Mouse (Mus musculus) brain, embryonic 14.5 days (tissue): Measurements from ENCODE around the gene Dll1. TPM values are rescaled to one million over a fixed set of nuclear protein-coding genes. Genes with fewer than 3 reads are reported as not detected.
A peak's percentile ranks its signal among the peaks of the same experiment; 100 is the strongest.

ENCODE experiments used
- DNase-seq: peaks from one replicate; pipeline ENCODE4 v3.0.0-alpha.2; 2011; ENCODE audit warnings: low read depth
- CTCF ChIP-seq: fragments of 200-500 bp; IDR thresholded peaks from 2 replicates; pipeline ENCODE4 v1.5.1; 2012; ENCODE audit warnings: inconsistent platforms, mild to moderate bottlenecking, moderate library complexity, borderline replicate concordance; ENCODE audit not compliant: insufficient read depth, insufficient read length; ENCODE audit errors: extremely low read depth
- POLR2A ChIP-seq: fragments of 200-500 bp; IDR thresholded peaks from 2 replicates; pipeline ENCODE4 v1.6.1; 2012; ENCODE audit warnings: mild to moderate bottlenecking, inconsistent platforms, borderline replicate concordance; ENCODE audit not compliant: poor library complexity, insufficient read depth, insufficient read length, severe bottlenecking; ENCODE audit errors: extremely low read depth
- polyA plus RNA-seq: library from polyadenylated mRNA; depleted of rRNA; stranded (reverse); fragments of >200 nt; gene quantifications from 2 replicates; pipeline ENCODE4 v1.2.3, GENCODE M21; 2012

Dll1 gene
- polyA plus RNA-seq, 1 experiment, result 48.4 TPM

DNA sequence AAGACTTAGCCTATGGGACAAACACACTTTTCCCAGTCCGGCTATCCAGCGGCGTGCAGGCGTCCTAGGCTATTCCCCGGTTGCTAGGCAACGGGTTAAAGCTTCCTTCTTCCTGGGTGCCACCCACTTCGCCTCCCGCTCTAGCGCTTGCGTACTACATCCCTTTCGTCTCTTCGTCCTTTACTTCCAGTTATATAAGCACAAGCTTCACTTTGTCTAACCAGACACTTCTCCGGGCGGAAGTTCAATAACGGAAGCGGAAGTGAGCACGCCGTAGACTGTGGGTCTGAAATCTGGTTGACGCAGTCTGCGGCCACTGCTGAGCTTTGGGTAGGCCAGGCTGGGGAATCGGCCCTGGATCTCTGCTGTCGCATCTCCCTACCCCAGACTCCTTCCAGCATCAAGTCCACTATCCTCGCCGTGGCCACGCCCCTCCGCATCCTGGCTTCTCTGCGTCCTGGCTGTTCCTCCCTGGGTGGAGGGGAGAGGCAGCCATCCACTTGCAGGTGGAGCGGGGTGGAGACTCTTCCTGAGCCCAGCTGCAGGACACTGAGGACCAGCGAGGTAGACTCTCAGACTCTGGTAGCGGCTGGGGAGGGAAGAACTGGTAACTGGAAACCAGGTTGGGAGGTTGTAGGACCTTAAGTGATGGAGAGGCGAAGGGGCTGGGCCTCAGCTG is 19.5 kb upstream of the Dll1 start, which contains the start of gene Fam120b:
Gene Fam120b (plus strand): TSS at position 206 of the 679 bp plus-strand sequence.
- peak; percentile 99 for DNase-seq

DNA sequence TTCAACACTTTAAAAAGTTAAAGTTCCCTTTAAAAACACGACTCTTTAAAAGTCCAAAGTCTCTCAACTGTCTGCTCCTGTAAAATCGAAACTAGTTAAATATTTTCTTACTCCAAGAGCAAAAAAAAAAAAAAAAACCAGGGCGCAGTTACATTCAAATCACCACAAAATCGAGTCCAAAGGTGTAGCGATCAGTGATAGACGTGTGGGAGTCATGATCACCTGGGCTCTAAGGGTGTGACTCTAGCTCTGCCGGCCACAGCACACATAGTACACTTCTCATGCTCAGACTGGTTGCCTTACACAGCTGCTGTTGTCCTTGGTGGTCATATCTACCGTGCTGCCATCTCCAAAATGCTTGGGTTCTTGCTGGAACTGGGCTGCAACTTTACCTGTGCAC is 12.7 kb upstream of the Dll1 start:
- no peak for DNase-seq
- TF ChIP-seq CTCF, result no peak
- no peak for TF ChIP-seq POLR2A

More for the DNA sequence above, 19.5 kb upstream of the Dll1 start, which contains the start of gene Fam120b:
- peak; percentile 17; the same call in 1 of the 2 replicates for TF ChIP-seq POLR2A
- TF ChIP-seq CTCF, result no peak

DNA sequence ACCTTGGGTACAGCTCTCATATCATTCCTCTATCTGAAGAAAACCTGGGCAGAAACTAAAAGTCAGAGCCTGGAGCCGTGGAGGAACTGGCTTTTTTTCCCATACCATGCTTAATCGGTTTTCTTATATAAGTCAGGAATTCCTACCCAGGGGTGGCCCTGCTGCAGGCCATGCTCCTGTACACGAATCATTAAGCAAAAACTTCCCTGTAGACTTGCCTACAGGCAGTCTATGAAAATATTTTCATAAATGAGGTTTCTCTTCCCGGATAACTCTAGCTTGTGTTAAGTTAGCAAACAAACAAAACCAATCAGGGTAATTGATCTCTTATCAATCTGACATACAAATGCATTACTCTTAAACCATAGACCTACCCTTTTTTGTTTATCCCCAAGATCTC is 12.2 kb upstream of the Dll1 start:
- TF ChIP-seq CTCF (no peak), POLR2A (no peak)
- no peak for DNase-seq

DNA sequence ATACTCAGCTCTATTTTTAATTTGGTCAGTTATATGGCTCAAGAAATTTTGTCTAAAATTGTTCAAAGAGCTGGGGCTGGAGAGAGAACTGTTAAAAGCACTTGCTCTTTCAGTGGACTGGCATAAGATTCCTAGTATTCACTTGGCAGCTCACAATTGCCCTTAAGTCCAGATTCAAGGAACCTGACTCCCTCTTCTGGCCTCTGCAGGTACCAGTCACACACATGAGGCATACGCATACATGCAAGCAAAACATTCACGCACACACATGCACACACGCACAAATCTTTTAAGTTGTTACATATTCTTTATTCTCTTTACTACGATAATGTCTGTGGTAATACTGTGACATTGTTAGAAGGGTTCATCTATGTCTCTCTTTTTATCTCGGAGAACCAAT is 6.7 kb upstream of the Dll1 start:
- no peak for TF ChIP-seq CTCF
- TF ChIP-seq POLR2A, result no peak

DNA sequence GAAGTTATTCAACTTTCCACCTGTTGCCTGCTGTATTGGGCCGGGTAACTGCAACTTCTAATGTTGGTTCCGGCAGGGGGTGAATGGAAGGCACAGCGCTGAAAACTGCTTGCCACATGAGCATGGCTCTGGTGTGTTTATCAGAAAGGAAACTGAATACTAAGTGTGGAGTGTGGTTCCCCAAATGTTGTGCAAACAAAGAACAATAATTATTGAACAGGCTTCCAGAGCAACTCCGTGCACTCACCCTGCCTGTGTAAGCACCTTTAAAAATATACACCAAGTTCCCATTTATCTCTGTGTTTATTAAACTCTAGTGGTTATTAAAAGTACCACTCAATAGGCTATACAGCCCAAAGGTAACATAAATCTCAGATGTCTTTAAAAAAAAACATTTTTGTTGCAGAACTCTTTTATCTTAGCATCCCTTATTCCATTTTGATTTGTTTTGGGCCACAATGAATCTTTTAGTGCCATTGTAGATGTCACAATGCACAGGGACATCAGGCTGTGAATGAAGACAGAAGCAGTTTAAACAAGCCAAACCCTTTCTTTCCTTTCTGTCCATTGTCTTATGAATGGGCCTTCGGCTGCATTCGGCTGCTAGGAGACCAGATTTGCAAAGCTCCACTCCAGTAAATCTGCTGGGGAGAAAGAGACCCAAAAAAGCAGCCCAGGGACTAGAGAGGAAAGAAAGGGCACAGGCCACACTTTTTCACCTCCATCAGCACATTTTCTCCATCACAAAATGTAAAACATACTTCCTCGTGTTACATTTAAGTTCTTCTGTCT is 5.4 kb upstream of the Dll1 start:
- no peak for TF ChIP-seq POLR2A
- TF ChIP-seq CTCF, result no peak
- DNase-seq, result peak; percentile 74

More for the DNA sequence above, 6.7 kb upstream of the Dll1 start:
- no peak for DNase-seq

DNA sequence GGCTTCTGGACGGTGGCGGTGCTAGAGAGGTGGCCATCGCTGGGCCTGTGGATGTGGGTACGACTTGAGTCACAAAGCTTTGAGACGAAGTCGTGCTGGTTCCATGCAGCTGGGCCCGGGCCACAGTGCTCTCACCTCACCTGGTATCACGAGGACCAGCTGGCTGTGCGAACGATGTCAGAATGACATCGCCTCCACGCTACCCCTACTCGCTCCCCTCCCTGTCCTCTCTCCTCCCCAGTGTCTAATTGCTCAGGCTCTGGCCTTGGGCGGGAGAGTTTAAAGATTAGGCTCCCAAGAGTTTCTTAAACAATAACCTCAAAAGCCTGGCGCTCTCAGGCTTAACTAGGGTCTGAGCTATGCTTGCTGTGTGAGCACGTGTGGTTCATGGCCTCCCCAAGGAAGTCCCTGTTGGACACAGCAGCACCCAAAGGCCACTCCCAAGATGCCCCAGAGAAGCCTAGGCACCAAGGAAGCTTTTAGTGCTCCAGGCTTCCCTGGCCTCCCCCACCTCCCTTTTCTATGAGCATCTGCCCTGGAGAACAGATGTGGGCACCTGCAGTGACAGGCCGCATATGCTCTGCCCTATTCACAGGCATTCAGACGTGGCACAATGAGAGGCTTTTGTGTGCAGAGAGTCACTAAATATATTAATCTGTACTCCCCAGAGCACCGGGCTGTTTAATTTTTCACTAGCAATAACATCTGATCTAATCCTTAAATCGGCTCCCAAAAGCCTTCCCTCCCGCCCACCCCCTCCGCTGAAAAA is 4.6 kb upstream of the Dll1 start:
- DNase-seq, result peak; percentile 84
- TF ChIP-seq CTCF (no peak), POLR2A (no peak)

DNA sequence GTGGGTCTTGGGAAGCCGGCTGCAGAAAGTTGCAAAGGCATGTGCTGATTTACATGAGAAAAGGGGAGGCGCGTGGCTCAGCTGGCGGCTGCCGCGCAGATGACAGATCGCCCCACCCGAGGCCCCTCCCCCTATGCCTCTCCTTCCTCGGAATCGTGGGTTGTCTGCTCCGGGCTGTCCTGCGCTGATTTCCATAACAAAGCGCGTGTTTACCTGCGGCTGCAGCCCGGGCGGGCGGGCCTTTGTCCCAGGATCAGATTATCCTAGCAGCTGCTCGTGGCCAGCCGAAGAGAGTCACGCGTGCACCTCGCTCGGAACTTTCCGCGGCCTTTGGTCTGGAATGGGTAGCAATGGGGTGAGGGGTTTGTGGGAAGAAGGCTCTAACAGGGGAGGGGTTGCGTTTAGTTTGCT is 4.0 kb upstream of the Dll1 start:
- TF ChIP-seq CTCF, result no peak
- TF ChIP-seq POLR2A, result no peak
- peak; percentile 91 for DNase-seq

DNA sequence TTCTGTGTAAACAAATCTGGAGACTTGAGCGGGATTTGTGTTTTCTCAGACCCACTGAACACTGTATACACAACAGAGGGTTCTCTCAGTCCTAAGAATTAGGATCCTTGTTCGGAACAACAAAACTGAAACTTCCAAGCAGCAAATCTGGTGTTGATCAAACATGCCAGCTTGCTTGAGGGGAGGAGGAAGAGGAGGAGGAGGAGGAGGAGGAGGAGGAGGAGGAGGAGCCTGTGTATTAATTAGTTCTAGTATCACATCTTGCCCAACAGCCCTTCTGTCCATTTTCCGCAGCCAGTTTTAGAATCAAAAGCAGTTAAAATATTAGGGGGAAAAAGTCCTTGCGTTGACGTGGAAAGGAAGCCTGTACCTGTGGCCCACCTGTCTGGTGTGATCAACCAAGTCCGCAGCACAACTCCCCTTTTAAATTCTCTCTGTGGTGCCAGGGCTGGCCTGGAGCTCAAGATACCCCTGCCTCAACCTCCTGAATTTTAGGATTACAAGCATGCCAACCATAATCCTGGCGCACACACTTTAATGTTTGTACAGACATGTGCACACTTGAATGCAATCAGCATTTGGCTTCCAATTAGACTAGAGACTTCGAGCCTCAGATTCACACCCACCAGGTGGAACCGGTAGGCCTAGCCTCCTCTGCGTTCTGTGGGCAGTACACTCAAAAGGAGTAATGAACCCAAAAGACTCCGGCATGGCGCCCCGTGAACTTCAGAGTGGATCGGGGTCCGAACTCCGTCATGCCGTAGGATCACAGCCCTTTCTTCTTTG is 3.3 kb upstream of the Dll1 start:
- peak; percentile 74 for DNase-seq
- no peak for TF ChIP-seq CTCF

DNA sequence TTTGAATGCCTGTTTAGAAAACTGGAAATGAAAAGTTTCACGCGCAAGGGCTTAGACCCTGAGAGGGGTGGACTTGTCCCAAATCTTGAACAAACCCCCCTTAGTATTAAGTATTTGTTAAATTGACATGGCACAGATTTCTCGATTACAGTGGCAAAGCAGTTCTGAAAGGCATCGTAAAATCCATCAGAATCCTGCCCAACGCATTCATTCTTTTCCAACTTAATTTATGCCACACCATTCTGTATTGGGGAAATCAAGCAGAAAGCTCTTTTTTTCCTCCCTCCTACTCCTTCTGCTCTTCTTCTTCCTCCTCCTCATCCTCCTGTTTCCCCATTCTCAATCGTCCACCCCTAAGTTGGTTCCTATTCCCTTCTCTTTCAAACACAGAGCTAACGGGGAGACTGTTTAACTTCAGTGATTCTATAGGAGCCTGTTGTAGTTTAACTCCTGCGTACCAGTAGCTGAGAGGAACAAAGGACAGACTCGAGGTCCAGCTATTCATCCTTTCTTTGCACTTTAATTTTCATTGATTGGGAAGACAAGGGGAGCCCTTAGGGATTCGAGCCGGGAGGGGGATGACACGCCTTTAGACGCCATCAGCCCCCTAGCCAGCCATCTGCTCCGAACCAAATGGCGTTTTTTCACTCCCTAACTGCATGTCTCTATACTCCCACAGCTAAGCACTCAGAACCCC is 1.9 kb upstream of the Dll1 start:
- TF ChIP-seq CTCF (no peak), POLR2A (no peak)
- DNase-seq, result peak; percentile 93

DNA sequence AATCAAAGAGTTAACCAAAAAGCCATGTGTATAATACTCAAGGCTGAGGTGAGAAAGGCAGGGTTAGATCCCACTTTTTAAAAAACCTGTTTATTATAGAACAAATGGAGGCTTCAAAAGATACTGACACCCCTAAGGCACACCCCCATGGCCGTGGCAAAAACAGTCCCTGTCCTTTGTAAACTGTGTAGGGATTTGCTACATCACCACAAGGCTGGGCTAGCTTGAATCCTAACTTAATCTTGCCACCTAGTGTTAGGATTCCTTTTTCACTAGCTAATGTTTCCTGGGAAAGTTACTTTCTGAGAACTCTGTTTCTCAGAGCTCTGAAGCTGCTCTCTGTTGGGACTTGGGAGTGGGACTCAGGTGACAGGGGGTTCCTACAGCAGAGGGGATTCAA is 1.2 kb upstream of the Dll1 start:
- DNase-seq, result peak; percentile 88
- no peak for TF ChIP-seq CTCF
- no peak for TF ChIP-seq POLR2A

DNA sequence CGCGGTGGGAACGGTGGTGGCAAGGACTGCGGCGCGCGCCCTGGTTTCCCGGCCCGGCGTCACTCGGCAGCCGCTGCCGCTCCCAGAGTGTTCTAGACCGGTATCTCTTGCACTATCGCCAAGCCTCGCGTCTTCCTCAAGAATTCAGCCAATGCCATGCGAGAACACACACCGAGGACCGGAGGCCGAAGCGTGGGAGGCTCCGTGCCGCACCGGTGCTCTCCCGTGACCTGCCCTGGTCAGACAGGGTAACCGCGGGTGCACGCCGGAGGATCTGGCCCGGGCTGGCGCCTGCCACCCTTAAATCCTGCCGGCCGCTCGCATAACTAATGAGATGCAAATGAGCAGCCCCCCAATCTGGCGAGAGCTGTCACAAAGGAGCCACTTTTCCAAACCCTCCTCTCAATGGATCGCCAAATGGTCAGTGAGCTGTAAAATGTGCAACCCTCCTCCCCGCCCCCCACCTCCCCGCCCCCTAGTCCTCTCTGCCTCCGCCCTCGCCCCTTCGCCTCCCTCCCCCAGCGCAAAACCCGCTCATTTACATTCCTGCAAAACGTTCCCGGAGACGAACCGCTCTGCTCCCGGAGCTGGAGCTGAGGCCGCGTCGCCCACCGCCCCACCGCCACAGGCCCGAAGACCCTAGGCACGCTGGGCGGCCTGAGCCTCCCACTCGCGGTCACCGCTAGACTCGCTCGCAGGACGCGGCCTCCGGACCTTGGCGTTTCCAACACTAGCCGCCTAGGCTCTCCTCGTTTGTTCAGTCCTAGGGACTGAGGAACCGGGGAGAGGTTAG is 775 bp downstream of the Dll1 start:
- peak; percentile 64 for TF ChIP-seq POLR2A
- no peak for TF ChIP-seq CTCF
- peak; percentile 95 for DNase-seq
